Mouse (Mus musculus) forebrain, embryonic 10.5 days (tissue): Measurements from ENCODE around the gene Arhgef2. TPM values are rescaled to one million over a fixed set of nuclear protein-coding genes. Genes with fewer than 3 reads are reported as not detected.

ENCODE experiments used
- DNase-seq: peaks from one replicate; pipeline ENCODE4 v3.0.0-alpha.2; 2017; ENCODE audit warnings: low spot score; ENCODE audit errors: extremely low spot score
- H3K27ac ChIP-seq: fragments of 300-500 bp; sonication (generic); 2 replicates; pipeline ENCODE4 v1.5.1; 2016; ENCODE audit warnings: mild to moderate bottlenecking
- H3K27me3 ChIP-seq: fragments of 300-500 bp; sonication (generic); 2 replicates; pipeline ENCODE4 v1.6.1; 2016; ENCODE audit warnings: mild to moderate bottlenecking; ENCODE audit not compliant: poor library complexity, severe bottlenecking
- H3K36me3 ChIP-seq: fragments of 300-500 bp; sonication (generic); replicated peaks from 2 replicates; pipeline ENCODE4 v1.6.1; 2016; ENCODE audit warnings: mild to moderate bottlenecking, moderate library complexity
- H3K4me1 ChIP-seq: fragments of 300-500 bp; sonication (generic); 2 replicates; pipeline ENCODE4 v1.6.1; 2016
- H3K4me3 ChIP-seq: fragments of 300-500 bp; sonication (generic); 2 replicates; pipeline ENCODE4 v1.5.1; 2016; ENCODE audit warnings: mild to moderate bottlenecking, moderate library complexity
- H3K9me3 ChIP-seq: fragments of 300-500 bp; sonication (generic); 2 replicates; pipeline ENCODE4 v1.6.1; 2016; ENCODE audit warnings: mild to moderate bottlenecking, moderate library complexity
- WGBS: fragments of 180-500 bp; shearing (Covaris S2); methylation state at CpG from one replicate; pipeline ENCODE4 v1.1.7; 2016; 5-methylcytosine and 5-hydroxymethylcytosine counted together
- polyA plus RNA-seq: library from polyadenylated mRNA; unstranded; fragments of >200 nt; fragmentation: Nextera tagmentation; extraction: Ambion mirVana; gene quantifications from 2 replicates; pipeline ENCODE4 v1.2.1, GENCODE M21; 2016

Gene Arhgef2
- polyA plus RNA-seq, 1 experiment from 2014 or later = 92.6 TPM

- Histone ChIP-seq H3K27me3 (no peaks in the 10 kb centered on the region), H3K36me3 (peaks cover 25% of the 10 kb centered on the region), H3K9me3 (no peaks in the 10 kb centered on the region), H3K27ac (peak within 1 kb of the TSS; percentile 48; the same call in 1 of the 2 replicates), H3K4me1 (peaks cover 5% of the 10 kb centered on the region), H3K4me3 (no peak within 1 kb of the TSS)
- WGBS = 91% methylated on average over 17 of the region's 17 CpGs
- no peak for DNase-seq
Observed at GRCm38 (mm10) chr3:88652846-88653515, 47.2 kb downstream of the Arhgef2 start, which contains the start of gene Rxfp4. Gene Rxfp4 (minus strand): TSS chr3:88653142.

- peaks cover 18% of the 10 kb centered on the region for H3K36me3 ChIP-seq
- H3K4me1 ChIP-seq = peaks cover 5% of the 10 kb centered on the region
- H3K4me3 ChIP-seq = no peak overlapping the region
- H3K9me3 ChIP-seq = no peaks in the 10 kb centered on the region
- DNase-seq = no peak
- no peaks in the 10 kb centered on the region for H3K27me3 ChIP-seq
- 92% methylated on average over 6 of the region's 6 CpGs for WGBS
- H3K27ac ChIP-seq = no peak overlapping the region
Observed at GRCm38 (mm10) chr3:88653516-88654370, 48.0 kb downstream of the Arhgef2 start.

- Histone ChIP-seq H3K4me1 (peaks cover 5% of the 10 kb centered on the region), H3K9me3 (no peaks in the 10 kb centered on the region), H3K27me3 (no peaks in the 10 kb centered on the region), H3K4me3 (no peak overlapping the region), H3K27ac (no peak overlapping the region), H3K36me3 (peaks cover 10% of the 10 kb centered on the region)
- WGBS = 93% methylated on average over 4 of the region's 4 CpGs
- no peak for DNase-seq
Observed at GRCm38 (mm10) chr3:88654621-88655020, 48.9 kb downstream of the Arhgef2 start.

GRCm38 (mm10) chr3:88655619-88656018 is 49.9 kb downstream of the Arhgef2 start:
- H3K27ac ChIP-seq = no peak overlapping the region
- WGBS = 88% methylated on average over 8 of the region's 8 CpGs
- peaks cover under 1% of the 10 kb centered on the region; the same call in 1 of the 2 replicates for H3K36me3 ChIP-seq
- H3K9me3 ChIP-seq = no peaks in the 10 kb centered on the region
- peaks cover 5% of the 10 kb centered on the region for H3K4me1 ChIP-seq
- no peaks in the 10 kb centered on the region for H3K27me3 ChIP-seq
- DNase-seq = no peak
- H3K4me3 ChIP-seq = no peak overlapping the region

GRCm38 (mm10) chr3:88658441-88659127 is 52.8 kb downstream of the Arhgef2 start:
- no peaks in the 10 kb centered on the region for H3K27me3 ChIP-seq
- H3K27ac ChIP-seq = no peak overlapping the region
- H3K4me1 ChIP-seq = no peaks in the 10 kb centered on the region
- H3K9me3 ChIP-seq = no peaks in the 10 kb centered on the region
- H3K4me3 ChIP-seq = no peak overlapping the region
- DNase-seq = no peak
- H3K36me3 ChIP-seq = no peaks in the 10 kb centered on the region
- 81% methylated on average over 5 of the region's 5 CpGs for WGBS

GRCm38 (mm10) chr3:88659798-88660197 is 54.0 kb downstream of the Arhgef2 start:
- no peaks in the 10 kb centered on the region for H3K27me3 ChIP-seq
- 50% methylated on average over 6 of the region's 6 CpGs for WGBS
- no peak overlapping the region for H3K27ac ChIP-seq
- no peaks in the 10 kb centered on the region for H3K4me1 ChIP-seq
- no peak overlapping the region for H3K4me3 ChIP-seq
- H3K36me3 ChIP-seq = no peaks in the 10 kb centered on the region
- no peaks in the 10 kb centered on the region for H3K9me3 ChIP-seq
- DNase-seq = no peak

- H3K9me3 ChIP-seq = no peaks in the 10 kb centered on the region
- H3K4me1 ChIP-seq = no peaks in the 10 kb centered on the region
- no peak overlapping the region for H3K27ac ChIP-seq
- H3K27me3 ChIP-seq = no peaks in the 10 kb centered on the region
- WGBS = 89% methylated on average over 4 of the region's 4 CpGs
- no peaks in the 10 kb centered on the region for H3K36me3 ChIP-seq
- DNase-seq = no peak
- H3K4me3 ChIP-seq = no peak overlapping the region
Observed at GRCm38 (mm10) chr3:88664095-88664494, 58.3 kb downstream of the Arhgef2 start.

GRCm38 (mm10) chr3:88677399-88677798 is 71.6 kb downstream of the Arhgef2 start:
- Histone ChIP-seq H3K4me1 (peaks cover 4% of the 10 kb centered on the region; the same call in 1 of the 2 replicates), H3K36me3 (no peaks in the 10 kb centered on the region), H3K27ac (peak overlapping the region; percentile 74; the same call in 1 of the 2 replicates), H3K4me3 (peak overlapping the region; percentile 40), H3K27me3 (no peaks in the 10 kb centered on the region), H3K9me3 (no peaks in the 10 kb centered on the region; the same call in 1 of the 2 replicates)
- WGBS = 13% methylated on average over 11 of the region's 11 CpGs
- DNase-seq = peak; percentile 72

GRCm38 (mm10) chr3:88683814-88684213 is 78.0 kb downstream of the Arhgef2 start:
- Histone ChIP-seq H3K4me3 (no peak overlapping the region), H3K9me3 (no peaks in the 10 kb centered on the region), H3K36me3 (peaks cover 23% of the 10 kb centered on the region), H3K27ac (no peak overlapping the region), H3K4me1 (peaks cover 21% of the 10 kb centered on the region), H3K27me3 (no peaks in the 10 kb centered on the region)
- no peak for DNase-seq
- 84% methylated on average over 2 of the region's 2 CpGs for WGBS

- Histone ChIP-seq H3K36me3 (peaks cover 29% of the 10 kb centered on the region), H3K27ac (peak overlapping the region; percentile 99), H3K9me3 (no peaks in the 10 kb centered on the region), H3K27me3 (no peaks in the 10 kb centered on the region), H3K4me1 (peaks cover 21% of the 10 kb centered on the region), H3K4me3 (peak overlapping the region; percentile 90)
- DNase-seq = no peak
- WGBS = 66% methylated on average over 8 of the region's 8 CpGs
Observed at GRCm38 (mm10) chr3:88684236-88684979, 78.6 kb downstream of the Arhgef2 start.

- 1% methylated on average over 47 of the region's 47 CpGs for WGBS
- H3K36me3 ChIP-seq = peaks cover 37% of the 10 kb centered on the region
- peaks cover 21% of the 10 kb centered on the region for H3K4me1 ChIP-seq
- peak within 1 kb of the TSS; percentile 90 for H3K4me3 ChIP-seq
- no peaks in the 10 kb centered on the region for H3K9me3 ChIP-seq
- no peaks in the 10 kb centered on the region for H3K27me3 ChIP-seq
- peak; percentile 97 for DNase-seq
- H3K27ac ChIP-seq = peak within 1 kb of the TSS; percentile 99
Observed at GRCm38 (mm10) chr3:88684980-88685941, 79.5 kb downstream of the Arhgef2 start, which contains the start of gene Khdc4. Gene Khdc4 (plus strand): TSS chr3:88685803.
